Mouse (Mus musculus): ENCODE measurements around the gene Sh3tc1. TPM values are rescaled to one million over a fixed set of nuclear protein-coding genes. Genes with fewer than 3 reads are reported as not detected.

Gene Sh3tc1
- 1 to 10 TPM; 2.1 to 2.3 TPM for total RNA-seq (2023)

DNA sequence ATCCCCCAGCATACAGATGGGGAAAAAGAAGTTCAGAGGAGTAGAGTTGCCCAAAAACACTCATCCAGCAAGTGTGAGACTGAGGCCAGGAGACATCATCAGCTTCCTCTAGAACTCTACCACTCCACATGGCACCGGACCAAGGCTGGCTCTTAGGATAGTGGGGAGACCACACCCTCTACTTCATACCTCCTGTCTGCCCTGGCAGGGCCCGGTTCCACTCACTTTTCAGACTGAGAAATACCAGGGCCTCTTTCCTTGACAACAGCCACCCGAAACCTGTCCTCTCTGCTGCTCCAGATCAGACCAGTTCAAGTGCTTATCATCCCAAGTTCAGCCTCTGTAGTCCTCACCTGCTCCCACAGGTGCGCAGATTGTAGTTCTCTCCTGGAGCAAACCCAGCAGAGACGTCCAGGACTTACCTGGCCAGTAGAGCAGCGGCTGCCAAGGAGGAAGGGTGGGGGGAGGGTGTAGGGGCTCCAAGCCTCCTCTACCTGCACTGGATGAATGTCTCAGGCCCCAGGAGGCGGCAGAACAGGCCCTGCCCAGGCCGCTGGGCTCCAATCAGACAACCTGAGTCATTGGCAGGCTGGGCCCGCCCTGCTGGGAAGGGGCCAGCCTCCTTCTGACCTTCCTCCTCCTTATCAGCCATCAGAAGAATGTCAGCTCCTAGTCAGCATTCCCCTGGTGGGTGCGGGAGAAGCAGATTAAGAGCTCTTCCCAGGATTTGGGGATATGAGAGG is at the start of gene Sh3tc1:
Sh3tc1 (minus strand) TSS at position 452 of the 743 bp plus-strand sequence.

GRCm38 (mm10) chr5:35757639-35758001 is 17.8 kb upstream of the Sh3tc1 start, which contains the start of gene Ablim2:
Gene Ablim2 (plus strand): TSS chr5:35757880.

GRCm38 (mm10) chr5:35679256-35680155 is 60.3 kb downstream of the Sh3tc1 start, which contains the start of gene Htra3:
Gene Htra3 (minus strand): TSS chr5:35679782.

Other genes with a start within 250 kb of the Sh3tc1 start
- gene Cpz, start 214.3 kb downstream of the Sh3tc1 start, total RNA-seq (2023) = not detected
- 10 to 100 TPM; 11.1 to 12.7 TPM for gene Trmt44, start 164.9 kb downstream of the Sh3tc1 start, total RNA-seq (2023)
- gene Acox3, start 156.9 kb downstream of the Sh3tc1 start, total RNA-seq (2023) = 10 to 100 TPM; 48.8 to 53.4 TPM
- under 1 TPM in 1 of 2 experiments, not detected in 1; 0.20 TPM for gene Htra3, start 60.2 kb downstream of the Sh3tc1 start, total RNA-seq (2023)
- 1 to 10 TPM; 2.1 to 3.7 TPM for gene Ablim2, start 17.9 kb upstream of the Sh3tc1 start, total RNA-seq (2023)
- gene Afap1, start 153.3 kb upstream of the Sh3tc1 start, total RNA-seq (2023) = 10 to 100 TPM; 14.2 to 19.1 TPM

All from T-cell, adult 66 days (primary cell).